Mouse (Mus musculus): ENCODE measurements around the gene Prr7.
A peak's percentile ranks its signal among the peaks of the same experiment; 100 is the strongest.

Gene Prr7

GRCm38 (mm10) chr13:55476256-55476655, 12.2 kb downstream of the Prr7 start:
- DNase-seq (ENCODE audit: low spot score in 2 of 2) = no peak

GRCm38 (mm10) chr13:55477492-55477891, 13.4 kb downstream of the Prr7 start:
- DNase-seq (ENCODE audit: low spot score in 2 of 2) = no peak

- peak in 1 of 2 experiments; percentile 62 for DNase-seq (ENCODE audit: low spot score in 2 of 2)
Measured at GRCm38 (mm10) chr13:55478036-55478435, 14.0 kb downstream of the Prr7 start.

- no peak for DNase-seq (ENCODE audit: low spot score in 2 of 2)
Measured at GRCm38 (mm10) chr13:55479008-55479407, 14.9 kb downstream of the Prr7 start.

DNA sequence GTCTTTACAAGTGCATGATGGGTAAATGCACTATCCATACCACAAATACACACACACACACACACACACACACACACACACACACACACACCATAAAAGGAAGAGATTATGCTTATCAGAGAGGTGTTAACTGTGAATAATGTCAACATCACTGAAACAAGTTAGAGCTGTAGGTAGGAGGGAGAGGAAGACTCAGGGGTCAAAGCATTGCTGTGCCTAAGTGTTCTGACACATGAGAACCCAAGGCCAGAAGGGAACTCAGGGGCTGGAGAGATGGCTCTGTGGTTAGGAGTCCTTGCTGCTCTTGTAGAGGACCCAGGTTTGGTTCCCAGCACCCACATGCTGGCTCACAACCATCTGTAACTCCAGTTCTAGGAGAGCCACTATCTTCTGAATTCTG, 15.9 kb downstream of the Prr7 start:
- DNase-seq (ENCODE audit: low spot score in 2 of 2) = no peak

DNA sequence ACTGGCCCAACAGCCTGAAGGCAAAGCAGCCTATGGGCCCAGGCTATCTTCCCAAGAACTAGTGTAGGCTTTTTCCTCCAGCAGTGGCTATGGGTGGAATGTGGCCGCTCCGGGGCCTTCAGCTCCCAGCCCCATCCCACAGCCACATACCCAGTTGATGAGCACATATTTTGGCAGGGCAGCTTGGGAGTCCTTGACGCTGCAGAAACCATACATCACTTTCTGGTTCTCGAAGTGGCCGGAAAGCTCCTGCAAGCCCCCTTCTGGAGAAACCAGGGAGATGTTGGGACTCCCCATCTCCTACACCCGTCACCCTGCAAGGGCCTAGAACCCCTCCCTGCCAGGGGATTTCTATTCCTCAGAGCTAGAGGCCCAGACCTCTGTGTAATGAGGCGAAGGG, 18.5 kb downstream of the Prr7 start:
- no peak for DNase-seq (ENCODE audit: low spot score in 2 of 2)

DNA sequence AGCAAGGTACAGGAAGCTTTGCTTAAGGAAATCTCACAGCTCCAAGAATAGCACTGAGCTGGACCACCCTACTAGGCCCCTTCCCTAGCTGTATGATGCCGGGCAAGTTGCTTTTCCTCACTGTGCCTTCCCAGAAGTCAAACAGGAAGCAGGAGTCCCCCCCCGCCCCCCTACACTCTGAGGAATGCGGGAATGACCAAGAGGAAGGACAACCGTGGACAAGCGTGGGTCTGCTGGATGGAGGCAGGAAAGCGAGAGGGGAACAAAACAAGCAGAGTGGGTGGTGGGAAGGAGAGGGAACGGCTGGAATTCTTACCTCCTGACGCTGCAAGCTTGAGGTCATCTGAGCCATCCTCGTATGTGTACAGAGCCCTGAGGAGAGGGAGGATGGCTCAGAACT, 19.0 kb downstream of the Prr7 start:
- DNase-seq (ENCODE audit: low spot score in 2 of 2) = no peak

- peak; percentile 90 to 94 for DNase-seq (ENCODE audit: low spot score in 2 of 2)
Measured at GRCm38 (mm10) chr13:55483593-55483992, 19.5 kb downstream of the Prr7 start.

DNA sequence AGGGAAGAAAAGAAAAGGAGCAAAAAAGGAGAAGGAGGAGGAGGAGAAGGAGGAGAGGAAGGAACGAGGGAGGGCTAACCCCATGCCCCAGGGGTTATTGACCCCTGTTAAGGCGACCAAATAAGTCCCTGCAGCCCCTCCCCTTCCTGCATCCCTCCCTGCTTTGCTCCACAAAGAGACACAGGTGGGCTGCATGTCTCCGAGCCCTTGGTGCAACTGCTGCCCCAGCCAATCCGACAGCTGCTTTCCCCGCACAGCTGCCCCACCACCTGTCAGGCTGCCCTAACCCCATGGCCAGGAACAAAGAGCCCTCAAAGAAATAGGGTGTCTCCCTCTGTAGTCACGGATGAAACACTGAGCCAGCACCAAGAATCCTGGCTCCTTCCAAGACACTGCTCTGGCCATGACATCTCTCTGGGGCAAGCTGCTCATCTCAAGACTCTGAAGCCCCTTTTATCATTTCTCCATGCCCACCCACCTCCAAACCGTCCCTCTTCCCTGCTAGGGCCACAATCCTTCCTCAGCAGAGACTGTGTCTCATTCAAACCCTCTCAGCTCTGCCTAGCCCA, 20.5 kb downstream of the Prr7 start:
- no peak for DNase-seq (ENCODE audit: low spot score in 2 of 2)

DNA sequence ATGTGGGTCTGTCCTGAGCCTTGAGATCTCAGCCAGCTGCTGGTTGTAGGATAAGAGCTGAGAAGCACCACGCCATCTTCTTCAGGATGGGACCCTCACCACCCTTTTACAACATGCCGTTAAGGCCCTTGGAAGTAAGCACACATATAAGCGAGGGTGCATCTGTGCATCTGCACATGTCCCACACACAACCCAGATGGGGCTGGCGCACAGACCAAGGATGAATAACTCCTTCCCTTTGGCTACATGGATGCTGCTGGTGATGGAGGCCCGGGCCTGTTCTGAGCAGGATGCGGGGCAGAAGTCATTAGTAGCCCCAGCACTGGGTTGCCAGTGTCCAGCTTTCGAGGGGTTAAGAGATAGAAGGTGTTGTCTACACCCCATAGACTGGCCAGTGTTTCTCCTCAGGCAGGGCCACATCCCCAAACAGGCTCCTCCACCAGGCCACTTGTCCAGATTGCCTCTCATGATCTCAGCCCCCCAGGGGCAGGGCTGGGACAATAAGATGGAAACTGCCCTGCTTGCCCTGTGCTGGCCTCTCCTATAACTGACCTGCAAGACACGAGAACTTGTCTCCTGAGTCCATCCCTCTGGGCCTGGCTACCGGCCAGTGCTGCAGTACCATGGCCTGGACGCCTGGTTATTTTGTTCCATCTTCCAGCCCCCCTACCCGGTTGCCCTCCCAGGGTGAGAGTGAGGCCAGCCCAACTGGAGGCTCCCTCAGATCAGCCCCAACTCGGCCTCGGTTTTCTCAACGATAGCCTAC, 22.1 kb downstream of the Prr7 start:
- peak in 1 of 2 experiments; percentile 36 for DNase-seq (ENCODE audit: low spot score in 2 of 2)

DNA sequence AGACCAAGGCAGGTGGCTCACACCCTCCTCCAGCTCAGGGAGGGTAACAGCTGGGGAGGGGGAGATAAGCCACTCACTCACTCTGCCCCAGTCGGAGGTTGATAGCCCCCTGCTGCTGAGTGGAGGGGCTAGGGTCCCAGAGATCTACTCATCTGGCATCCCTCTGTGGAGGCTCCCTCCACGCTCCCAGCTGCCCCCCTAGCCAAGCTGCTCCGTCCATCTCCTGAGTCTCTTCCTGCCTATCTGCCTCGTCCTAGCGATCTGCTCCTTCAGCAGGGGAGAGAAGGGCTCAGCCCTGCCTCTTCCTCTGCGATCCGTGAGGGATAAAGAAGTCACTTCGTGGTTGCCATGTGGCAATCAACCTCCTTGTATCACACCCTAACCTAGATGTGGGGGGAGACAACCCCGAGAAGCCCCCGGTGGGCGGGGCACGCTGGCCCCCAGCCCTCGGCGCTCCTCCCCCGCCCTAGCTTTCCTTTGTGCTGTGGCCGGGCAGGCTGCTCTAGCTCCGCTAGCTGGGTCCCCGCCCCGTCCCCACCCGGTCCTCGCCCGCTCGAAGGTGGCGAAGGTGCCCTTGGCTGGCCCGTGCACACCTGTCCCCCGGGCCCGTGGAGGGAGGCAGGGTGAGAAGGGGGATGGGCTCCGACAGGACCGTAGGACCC, 23.0 kb downstream of the Prr7 start:
- DNase-seq (ENCODE audit: low spot score in 2 of 2) = peak in 1 of 2 experiments; percentile 26

- no peak for DNase-seq (ENCODE audit: low spot score in 2 of 2)
Measured at GRCm38 (mm10) chr13:55487578-55488498, 23.8 kb downstream of the Prr7 start, which contains the start of gene Dbn1. Gene Dbn1 (minus strand): TSS chr13:55488111.

- no peak for DNase-seq (ENCODE audit: low spot score in 2 of 2)
Measured at GRCm38 (mm10) chr13:55494257-55494656, 30.2 kb downstream of the Prr7 start.

DNA sequence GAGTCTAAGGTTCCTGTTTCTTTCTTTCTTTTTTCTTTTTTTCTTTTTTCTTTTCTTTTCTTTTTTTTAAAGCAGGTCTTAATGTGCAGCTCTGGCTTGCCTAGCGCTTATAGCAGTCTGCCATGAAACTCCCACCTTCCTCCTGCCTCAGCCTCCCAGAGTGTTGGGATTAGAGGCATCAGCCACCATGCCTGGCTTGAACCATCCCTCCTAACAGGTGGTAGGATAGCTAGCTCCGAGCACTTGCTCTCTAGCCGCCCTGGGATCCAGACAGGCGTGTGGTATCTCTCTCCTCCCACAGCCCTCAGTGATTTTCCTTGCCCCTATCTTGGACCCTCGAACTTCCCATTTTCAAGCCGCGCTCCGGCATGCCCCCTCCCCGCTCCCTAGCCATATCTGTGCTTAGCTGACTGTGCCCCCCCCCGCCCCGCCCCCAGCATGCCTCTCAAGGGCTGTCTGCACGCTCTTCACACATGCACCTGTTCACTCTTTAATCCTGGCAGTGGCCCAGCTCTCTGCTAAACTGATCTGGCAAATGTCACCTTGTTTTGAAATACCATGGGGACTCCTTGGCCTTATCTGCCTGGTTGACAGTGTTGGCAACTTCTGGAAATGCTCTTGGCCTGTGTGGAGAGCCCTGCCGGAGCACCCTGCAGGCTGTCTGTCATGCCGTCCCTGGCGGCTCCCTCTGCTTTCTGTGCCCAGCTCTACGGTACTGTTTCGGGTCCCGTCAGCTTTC, 31.0 kb downstream of the Prr7 start:
- peak in 1 of 2 experiments; percentile 28 for DNase-seq (ENCODE audit: low spot score in 2 of 2)

- no peak for DNase-seq (ENCODE audit: low spot score in 2 of 2)
Measured at GRCm38 (mm10) chr13:55495702-55496101, 31.6 kb downstream of the Prr7 start.

DNA sequence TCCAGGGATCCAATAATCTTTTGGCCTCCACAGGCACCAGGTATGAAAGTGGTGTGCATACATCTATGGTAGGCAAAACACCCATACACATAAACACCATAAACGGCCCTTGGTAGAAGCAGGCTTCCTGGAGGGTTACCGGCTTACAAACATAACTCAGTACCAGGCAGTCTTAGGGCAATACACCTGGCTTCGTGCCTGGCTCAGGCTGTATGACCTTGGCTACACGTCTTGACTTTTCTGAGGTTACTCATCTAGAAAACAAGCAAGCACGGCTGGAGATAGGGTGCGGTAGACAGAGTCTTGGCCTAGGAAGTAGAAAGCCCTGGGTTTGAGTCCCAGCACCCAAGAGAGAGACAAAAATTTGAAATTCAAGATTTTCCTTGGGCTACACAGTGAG, 32.6 kb downstream of the Prr7 start:
- no peak for DNase-seq (ENCODE audit: low spot score in 2 of 2)

DNA sequence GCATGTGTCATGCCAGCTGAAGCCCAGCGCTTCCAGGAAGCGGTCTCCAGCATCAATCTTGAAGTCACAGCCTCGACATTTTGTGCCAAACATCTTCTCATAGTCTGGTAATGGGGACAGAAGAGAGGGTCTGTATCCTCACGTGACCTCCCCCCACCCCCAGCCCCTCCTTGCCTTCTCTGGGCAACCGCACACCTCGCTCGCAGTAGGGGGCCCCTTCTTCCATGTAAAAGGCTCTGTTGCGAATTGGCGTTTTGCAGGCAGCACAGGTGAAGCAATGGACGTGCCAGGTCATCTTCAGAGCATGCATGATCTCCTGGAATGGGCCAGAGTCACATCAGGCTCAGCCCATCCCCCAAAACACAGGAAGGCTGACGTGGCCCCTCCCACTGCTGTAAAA, 34.8 kb downstream of the Prr7 start:
- DNase-seq (ENCODE audit: low spot score in 2 of 2) = no peak

- no peak for DNase-seq (ENCODE audit: low spot score in 2 of 2)
Measured at GRCm38 (mm10) chr13:55500575-55500974, 36.5 kb downstream of the Prr7 start.

DNA sequence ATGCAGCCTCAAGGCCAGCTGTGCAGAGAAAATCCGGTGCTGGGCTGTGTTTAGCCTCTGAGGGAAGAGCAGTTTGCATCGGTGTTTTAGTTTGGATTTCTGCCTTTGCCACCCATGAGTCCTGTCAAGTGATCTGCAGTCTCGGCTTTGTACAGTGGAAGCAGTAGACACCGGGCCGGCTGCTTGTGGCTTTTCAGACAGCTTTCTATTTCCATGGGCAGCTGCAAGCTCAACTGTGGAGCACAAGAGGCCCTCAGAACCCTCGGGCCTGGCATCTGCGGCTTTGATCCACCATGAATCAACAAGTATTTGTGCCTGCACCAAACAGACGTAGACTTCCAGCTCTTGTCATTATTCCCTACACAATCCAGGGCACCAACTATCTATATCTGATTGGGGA, 38.3 kb downstream of the Prr7 start:
- DNase-seq (ENCODE audit: low spot score in 2 of 2) = no peak

- DNase-seq (ENCODE audit: low spot score in 2 of 2) = no peak
Measured at GRCm38 (mm10) chr13:55504390-55504789, 40.3 kb downstream of the Prr7 start.

DNA sequence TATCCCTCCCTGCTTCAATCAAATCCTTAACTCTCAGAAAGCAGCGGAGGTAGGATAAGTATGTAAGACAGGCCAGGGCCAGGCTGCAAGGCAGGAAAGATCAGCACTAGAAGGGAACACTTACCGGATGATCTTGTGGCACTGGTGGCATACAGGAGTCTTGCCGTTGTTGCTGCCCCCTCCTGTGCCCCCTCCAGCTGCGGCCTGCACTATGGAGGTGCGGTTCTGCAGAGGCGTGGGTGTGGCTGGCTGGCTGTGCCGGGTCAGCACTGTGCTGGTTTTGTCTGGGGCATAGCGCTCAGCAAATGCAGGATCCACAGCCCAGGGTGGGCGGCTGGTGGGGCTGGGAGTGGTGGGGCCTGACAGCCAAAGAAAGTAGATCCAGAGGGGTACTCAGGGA, 41.7 kb downstream of the Prr7 start:
- DNase-seq (ENCODE audit: low spot score in 2 of 2) = no peak
